Mouse (Mus musculus): ENCODE results near the gene Foxo6. TPM values are rescaled to one million over a fixed set of nuclear protein-coding genes. Genes with fewer than 3 reads are reported as not detected.

The Foxo6 gene
- polyA plus RNA-seq, 1 experiment = 0.20 TPM

GRCm38 (mm10) chr4:120218878-120219277, 68.3 kb downstream of the Foxo6 start:
- TF ChIP-seq CTCF (IDR thresholded peaks at IDR 0.05; ENCODE audit: extremely low read depth, insufficient read depth, insufficient read length, insufficient replicate concordance) (no peak), POLR2A (IDR thresholded peaks at IDR 0.05; ENCODE audit: low read depth, low read length) (no peak)
- no peak overlapping the region for H3K27ac ChIP-seq (ENCODE audit: insufficient read depth, low read length)
- H3K36me3 ChIP-seq (ENCODE audit: control insufficient read depth, insufficient read depth, low read length) = no peaks in the 10 kb centered on the region
- DNase-seq (ENCODE audit: low read depth in 1 of 2, low spot score in 2 of 2) = no peak
- WGBS = 85% methylated on average over 9 of the region's 9 CpGs
- no peak overlapping the region for H3K4me3 ChIP-seq (ENCODE audit: extremely low read depth, insufficient read depth, insufficient read length)
- H3K27me3 ChIP-seq (ENCODE audit: control insufficient read depth, insufficient read depth, low read length) = no peaks in the 10 kb centered on the region
- no peaks in the 10 kb centered on the region for H3K4me1 ChIP-seq (ENCODE audit: control insufficient read depth, insufficient read depth, insufficient read length)

Other genes starting within 250 kb of the Foxo6 start
- gene AL607142.1, start 222.4 kb downstream of the Foxo6 start, polyA plus RNA-seq (2012; rRNA removed) = not detected in 2 replicates
- gene Edn2, start 126.1 kb downstream of the Foxo6 start, polyA plus RNA-seq (2012; rRNA removed) = not detected in 2 replicates
- 11.8 and 12.0 TPM in 2 replicates for gene Scmh1, start 117.9 kb upstream of the Foxo6 start, polyA plus RNA-seq (2012; rRNA removed)
- gene Slfnl1, start 244.9 kb upstream of the Foxo6 start, polyA plus RNA-seq (2012; rRNA removed) = 0.07 TPM in 1 of 2 replicates, not detected in the other

Measured in spleen, adult 2 months (tissue).